Mouse (Mus musculus) megakaryocyte, embryonic 14.5 days (primary cell): ENCODE measurements at regions not wholly inside any gene's neighbourhood (a gene's known extent, or its start where the extent isn't known, plus 50 kb on each side); places are given as distances from the start of the nearest gene placed in this dataset.

Experiments
- FLI1 ChIP-seq: IDR thresholded peaks from 2 replicates; pipeline ENCODE4 v1.6.1; 2012; ENCODE audit warnings: low read length, inconsistent platforms, mixed read lengths
- GATA1 ChIP-seq: IDR thresholded peaks from 3 replicates; pipeline ENCODE4 v1.6.1; 2012; ENCODE audit warnings: mixed read lengths, low read length, inconsistent platforms, borderline replicate concordance

- no peak for TF ChIP-seq GATA1
- TF ChIP-seq FLI1 = no peak
Measured at GRCm38 (mm10) chr5:105986401-105986800, 110.0 kb downstream of the Zfp326 start.
